Comparison of ENCODE assay signal across 9 mouse cellular contexts in the genomic region with DNA sequence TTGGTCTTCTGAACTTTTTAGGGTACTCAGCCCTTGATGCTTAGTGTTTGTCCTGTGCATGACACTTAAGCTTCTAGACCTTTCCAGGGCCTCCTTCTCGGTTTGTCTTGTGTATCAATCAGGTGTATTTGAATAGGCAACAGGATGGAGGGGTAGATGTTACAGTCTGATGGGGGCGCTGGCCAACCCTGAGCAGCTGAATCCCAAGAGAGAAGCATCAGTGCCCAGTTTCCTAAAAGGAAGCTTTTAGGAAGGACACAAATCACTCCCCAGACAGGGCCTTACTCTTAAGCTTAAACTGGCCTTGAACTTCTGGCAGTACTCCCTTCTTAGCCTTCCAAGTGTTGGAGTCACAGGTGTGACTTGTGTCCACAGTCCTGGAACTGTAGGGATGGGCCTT. TPM values are rescaled to one million over a fixed set of nuclear protein-coding genes. Genes with fewer than 3 reads are reported as not detected.
A peak's percentile ranks its signal among the peaks of the same experiment; 100 is the strongest.
DNase-seq lines count a peak whose midpoint lies in the region; ATAC-seq lines count a peak whose summit lies in the region.
"Had no signal": no experiment of that assay in that cellular context is flagged by ENCODE, and none has a peak within 500 bp of the region (broad histone marks: within the 10 kb centered on the region; RNA-seq: fewer than 3 reads in every experiment).

No protein-coding gene starts in this region.

- peak overlapping the region; percentile 70 for H3K4me2 ChIP-seq in forebrain, embryonic 11.5 days (ENCODE audit: low read depth, low read length, severe bottlenecking)
- H3K4me2 ChIP-seq in limb, embryonic 11.5 days (ENCODE audit: low read depth, severe bottlenecking) = peak overlapping the region; percentile 69

- H3K27ac ChIP-seq in forebrain, embryonic 11.5 days (ENCODE audit: low read depth, low read length) = peak overlapping the region; percentile 72; the same call in 1 of the 2 replicates
- peak overlapping the region; percentile 81 for H3K27ac ChIP-seq in limb, embryonic 11.5 days (replicated peaks; ENCODE audit: low read depth, low read length)

- no peak for DNase-seq in forebrain, embryonic 11.5 days (ENCODE audit: low spot score)
- no peak for DNase-seq in limb, embryonic 11.5 days (ENCODE audit: low spot score)
- peak; percentile 28 for DNase-seq in splenic B cell, adult 2 months (ENCODE audit: low read depth, low spot score)
- DNase-seq in embryo, embryonic 9.5 days (ENCODE audit: extremely low spot score) = no peak
- no peak for DNase-seq in testis, postnatal 14 days (ENCODE audit: low spot score)
- DNase-seq: cerebellum, adult 8-10 months had no signal

- H3K9ac ChIP-seq in forebrain, embryonic 11.5 days (ENCODE audit: low read length) = peak overlapping the region; percentile 82
- peak overlapping the region; percentile 89 for H3K9ac ChIP-seq in limb, embryonic 11.5 days (ENCODE audit: low read length)

- no peaks in the 10 kb centered on the region for H3K27me3 ChIP-seq in megakaryocyte, embryonic 14.5 days (replicated peaks)
- no peaks in the 10 kb centered on the region for H3K27me3 ChIP-seq in forebrain, embryonic 11.5 days (ENCODE audit: control insufficient read depth, insufficient read depth, low read length)
- no peaks in the 10 kb centered on the region for H3K27me3 ChIP-seq in limb, embryonic 11.5 days (ENCODE audit: control insufficient read depth, insufficient read depth, low read length)
- H3K27me3 ChIP-seq in splenic B cell, adult 2 months (ENCODE audit: control insufficient read depth, insufficient read depth, low read length, poor library complexity, severe bottlenecking) = no peaks in the 10 kb centered on the region

- H3K4me3 ChIP-seq in megakaryocyte, embryonic 14.5 days (replicated peaks) = peak overlapping the region; percentile 99
- H3K4me3 ChIP-seq in forebrain, embryonic 11.5 days (ENCODE audit: low read depth, low read length) = peak overlapping the region; percentile 95
- peak overlapping the region; percentile 96 for H3K4me3 ChIP-seq in limb, embryonic 11.5 days (ENCODE audit: low read depth, low read length)

- H3K9me3 ChIP-seq in megakaryocyte, embryonic 14.5 days = no peaks in the 10 kb centered on the region
- no peaks in the 10 kb centered on the region for H3K9me3 ChIP-seq in forebrain, embryonic 11.5 days (ENCODE audit: control insufficient read depth, low read length)
- H3K9me3 ChIP-seq in limb, embryonic 11.5 days (ENCODE audit: control insufficient read depth, low read length) = no peaks in the 10 kb centered on the region

- ATAC-seq in megakaryocyte, adult 5-6 weeks (ENCODE audit: poor library complexity, severe bottlenecking) = no peak
- no peak for ATAC-seq in forebrain, embryonic 11.5 days (replicated peaks; ENCODE audit: low FRiP score)
- ATAC-seq in limb, embryonic 11.5 days (ENCODE audit: insufficient number of reproducible peaks, low FRiP score, low TSS enrichment, low read depth) = no peak
- no peak for ATAC-seq in monocyte, adult 5-6 weeks (replicated peaks; ENCODE audit: insufficient number of reproducible peaks, low FRiP score, low TSS enrichment, poor library complexity, severe bottlenecking)

- WGBS in forebrain, embryonic 11.5 days = 4% methylated on average over 2 of the region's 2 CpGs
- WGBS in limb, embryonic 11.5 days = 7% methylated on average over 2 of the region's 2 CpGs

- H3K36me3 ChIP-seq in megakaryocyte, embryonic 14.5 days (replicated peaks; ENCODE audit: low read length) = peaks cover 37% of the 10 kb centered on the region
- no peaks in the 10 kb centered on the region; the same call in 1 of the 2 replicates for H3K36me3 ChIP-seq in forebrain, embryonic 11.5 days (ENCODE audit: control insufficient read depth, insufficient read depth, low read length)
- H3K36me3 ChIP-seq in limb, embryonic 11.5 days (ENCODE audit: control insufficient read depth, insufficient read depth, low read length) = peaks cover 2% of the 10 kb centered on the region; the same call in 1 of the 2 replicates
- H3K36me3 ChIP-seq in splenic B cell, adult 2 months (ENCODE audit: control insufficient read depth, insufficient read depth, low read length, poor library complexity, severe bottlenecking) = no peaks in the 10 kb centered on the region

- H3K4me1 ChIP-seq in megakaryocyte, embryonic 14.5 days = peaks cover 29% of the 10 kb centered on the region
- H3K4me1 ChIP-seq in forebrain, embryonic 11.5 days (replicated peaks; ENCODE audit: control insufficient read depth, insufficient read depth, low read length) = peaks cover 9% of the 10 kb centered on the region
- peaks cover 11% of the 10 kb centered on the region for H3K4me1 ChIP-seq in limb, embryonic 11.5 days (ENCODE audit: control insufficient read depth, insufficient read depth, low read length)

RNA-seq across cellular contexts. Expression of gene Tax1bp3, which starts 1.0 kb away (rescaled TPM):
- 19.3 and 28.8 TPM in 2 replicates for polyA plus RNA-seq in megakaryocyte, embryonic 14.5 days (2012; ENCODE audit: insufficient read depth, low replicate concordance)
- total RNA-seq in megakaryocyte, adult 5-6 weeks (2015) = 13.7 and 19.9 TPM in 2 replicates
- 16.8 and 18.5 TPM in 2 replicates for total RNA-seq in megakaryocyte, adult 5-6 weeks (2017)
- 157 and 171 TPM in 2 replicates for polyA plus RNA-seq in forebrain, embryonic 11.5 days (2014; fragmentation: Nextera tagmentation; extraction: Ambion mirVana)
- polyA plus RNA-seq in limb, embryonic 11.5 days (2014; fragmentation: Nextera tagmentation; extraction: Ambion mirVana) = 220 and 222 TPM in 2 replicates
- total RNA-seq in monocyte, adult 5-6 weeks (2017) = 14.2 to 15.7 TPM (median 14.6 TPM) in 3 replicates

RNA-seq across cellular contexts. Expression of gene Emc6, which starts 1.1 kb away (rescaled TPM):
- polyA plus RNA-seq in megakaryocyte, embryonic 14.5 days (2012; ENCODE audit: insufficient read depth, low replicate concordance) = 170 and 286 TPM in 2 replicates
- total RNA-seq in megakaryocyte, adult 5-6 weeks (2015) = 42.9 and 53.0 TPM in 2 replicates
- total RNA-seq in megakaryocyte, adult 5-6 weeks (2017) = 28.7 and 29.0 TPM in 2 replicates
- 122 and 135 TPM in 2 replicates for polyA plus RNA-seq in forebrain, embryonic 11.5 days (2014; fragmentation: Nextera tagmentation; extraction: Ambion mirVana)
- 95.2 and 111 TPM in 2 replicates for polyA plus RNA-seq in limb, embryonic 11.5 days (2014; fragmentation: Nextera tagmentation; extraction: Ambion mirVana)
- 28.3 to 33.4 TPM (median 32.5 TPM) in 3 replicates for total RNA-seq in monocyte, adult 5-6 weeks (2017)

RNA-seq across cellular contexts. Expression of gene P2rx5, which starts 17.7 kb away (rescaled TPM):
- polyA plus RNA-seq in megakaryocyte, embryonic 14.5 days (2012; ENCODE audit: insufficient read depth, low replicate concordance) = 0.55 TPM in 1 of 2 replicates, not detected in the other
- total RNA-seq in megakaryocyte, adult 5-6 weeks (2015) = not detected in 2 replicates
- not detected in 2 replicates for total RNA-seq in megakaryocyte, adult 5-6 weeks (2017)
- 0.12 TPM in 1 of 2 replicates, not detected in the other for polyA plus RNA-seq in forebrain, embryonic 11.5 days (2014; fragmentation: Nextera tagmentation; extraction: Ambion mirVana)
- 0.08 TPM in 1 of 2 replicates, not detected in the other for polyA plus RNA-seq in limb, embryonic 11.5 days (2014; fragmentation: Nextera tagmentation; extraction: Ambion mirVana)
- 0.32 TPM in 1 of 3 replicates, not detected in the others for total RNA-seq in monocyte, adult 5-6 weeks (2017)

RNA-seq across cellular contexts. Expression of gene Ctns, which starts 20.9 kb away (rescaled TPM):
- polyA plus RNA-seq in megakaryocyte, embryonic 14.5 days (2012; ENCODE audit: insufficient read depth, low replicate concordance) = 1.3 and 4.1 TPM in 2 replicates
- 18.4 and 19.3 TPM in 2 replicates for total RNA-seq in megakaryocyte, adult 5-6 weeks (2015)
- total RNA-seq in megakaryocyte, adult 5-6 weeks (2017) = 21.0 and 23.3 TPM in 2 replicates
- polyA plus RNA-seq in forebrain, embryonic 11.5 days (2014; fragmentation: Nextera tagmentation; extraction: Ambion mirVana) = 19.7 and 19.8 TPM in 2 replicates
- polyA plus RNA-seq in limb, embryonic 11.5 days (2014; fragmentation: Nextera tagmentation; extraction: Ambion mirVana) = 23.6 and 25.5 TPM in 2 replicates
- 15.6 to 19.4 TPM (median 18.2 TPM) in 3 replicates for total RNA-seq in monocyte, adult 5-6 weeks (2017)

RNA-seq across cellular contexts. Expression of gene Shpk, which starts 21.4 kb away (rescaled TPM):
- polyA plus RNA-seq in megakaryocyte, embryonic 14.5 days (2012; ENCODE audit: insufficient read depth, low replicate concordance) = 0.53 and 1.2 TPM in 2 replicates
- 1.1 and 1.6 TPM in 2 replicates for total RNA-seq in megakaryocyte, adult 5-6 weeks (2015)
- total RNA-seq in megakaryocyte, adult 5-6 weeks (2017) = 1.1 and 2.2 TPM in 2 replicates
- polyA plus RNA-seq in forebrain, embryonic 11.5 days (2014; fragmentation: Nextera tagmentation; extraction: Ambion mirVana) = 0.72 and 1.0 TPM in 2 replicates
- 0.74 and 1.0 TPM in 2 replicates for polyA plus RNA-seq in limb, embryonic 11.5 days (2014; fragmentation: Nextera tagmentation; extraction: Ambion mirVana)
- total RNA-seq in monocyte, adult 5-6 weeks (2017) = 0.64 to 3.0 TPM (median 1.2 TPM) in 3 replicates
